21 mouse cellular contexts compared by ENCODE assay signal in the genomic region with DNA sequence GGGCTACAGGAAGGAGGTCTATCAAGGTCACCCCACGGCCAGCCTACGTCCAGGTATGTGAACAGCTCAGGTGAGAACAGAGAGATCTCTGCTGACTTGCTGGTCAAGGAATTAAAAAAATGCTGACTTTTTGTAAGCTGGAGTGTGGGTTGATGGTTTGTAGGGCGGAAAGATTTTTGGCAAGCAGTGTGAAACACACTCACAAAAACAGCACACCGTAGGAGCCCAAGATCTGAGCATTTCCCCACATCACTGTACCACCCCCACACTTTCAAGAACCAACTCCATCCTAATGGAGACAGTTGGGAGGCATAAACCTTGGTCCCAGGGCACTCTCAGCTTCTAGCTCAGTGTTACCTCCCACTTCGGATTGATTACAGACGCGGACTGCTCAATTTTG.
A peak's percentile ranks its signal among the peaks of the same experiment; 100 is the strongest.
DNase-seq lines count a peak whose midpoint lies in the region; ATAC-seq lines count a peak whose summit lies in the region.
"Had no signal": no experiment of that assay in that cellular context is flagged by ENCODE, and none has a peak within 500 bp of the region (broad histone marks: within the 10 kb centered on the region; RNA-seq: fewer than 3 reads in every experiment).

No protein-coding gene starts in this region.

- H3K27ac ChIP-seq in limb, embryonic 13.5 days: peak overlapping the region; percentile 83
- H3K27ac ChIP-seq: heart, embryonic 15.5 days; hindbrain, embryonic 13.5 days; neural tube, embryonic 12.5 days had no signal

- peak; percentile 41; the same call in 1 of the 2 replicates for ATAC-seq in limb, embryonic 13.5 days (ENCODE audit: low FRiP score, low read depth)
- ATAC-seq in granulocyte monocyte progenitor cell, adult 5-6 weeks (replicated peaks; ENCODE audit: poor library complexity, severe bottlenecking): no peak
- ATAC-seq: Patski had no signal

- H3K36me3 ChIP-seq in limb, embryonic 13.5 days: no peaks in the 10 kb centered on the region
- H3K36me3 ChIP-seq: forebrain, embryonic 12.5 days; heart, embryonic 15.5 days; hindbrain, embryonic 13.5 days; neural tube, embryonic 12.5 days had no signal

- H3K9me3 ChIP-seq in limb, embryonic 13.5 days: no peaks in the 10 kb centered on the region
- H3K9me3 ChIP-seq: forebrain, embryonic 12.5 days; heart, embryonic 15.5 days; hindbrain, embryonic 13.5 days; neural tube, embryonic 12.5 days had no signal

- H3K4me1 ChIP-seq in limb, embryonic 13.5 days: peaks cover 57% of the 10 kb centered on the region
- H3K4me1 ChIP-seq: heart, embryonic 15.5 days had no signal

- H3K4me2 ChIP-seq in limb, embryonic 13.5 days (replicated peaks): peak overlapping the region; percentile 44
- H3K4me2 ChIP-seq: forebrain, embryonic 12.5 days; heart, embryonic 15.5 days; hindbrain, embryonic 13.5 days; neural tube, embryonic 12.5 days had no signal

- no peak overlapping the region for H3K9ac ChIP-seq in limb, embryonic 13.5 days
- H3K9ac ChIP-seq: forebrain, embryonic 12.5 days; heart, embryonic 15.5 days; hindbrain, embryonic 13.5 days; neural tube, embryonic 12.5 days had no signal

- H3K27me3 ChIP-seq in limb, embryonic 13.5 days: peaks cover 40% of the 10 kb centered on the region

- H3K4me3 ChIP-seq in limb, embryonic 13.5 days: no peak overlapping the region
- H3K4me3 ChIP-seq: erythroblast, embryonic 14.5 days; forebrain, embryonic 12.5 days; heart, embryonic 15.5 days; hindbrain, embryonic 13.5 days; neural tube, embryonic 12.5 days had no signal

- peak; percentile 7 to 47 for DNase-seq in frontal cortex, adult 2 months (ENCODE audit: extremely low spot score in 1 of 2, low spot score in 1 of 2)
- DNase-seq in frontal cortex, postnatal 25 days (ENCODE audit: low spot score in 2 of 2): no peak
- peak; percentile 24 for DNase-seq in right cerebral cortex, adult 18-20 months
- DNase-seq in right cerebral cortex, postnatal 36 days (ENCODE audit: low spot score in 2 of 2): no peak
- no peak for DNase-seq in MN1 (ENCODE audit: low spot score)
- DNase-seq: adrenal gland, postnatal 36 days; cerebellum, adult 11 months; cerebellum, adult 9-11 months; gastrocnemius, postnatal 36 days; heart, postnatal 36 days; kidney, adult 18-20 months; kidney, postnatal 25 days; layer of hippocampus, postnatal 36 days had no signal

- WGBS in limb, embryonic 13.5 days: 35% methylated on average over 7 of the region's 7 CpGs

Comparison
In these comparisons a context has a peak if more than half of its experiments do, and no peak if none do; other contexts are left out.
1. DNase-seq: peak in frontal cortex, adult 2 months (2 of 2) and right cerebral cortex, adult 18-20 months (single experiment); none in frontal cortex, postnatal 25 days (0 of 2), right cerebral cortex, postnatal 36 days (0 of 2) and MN1 (single experiment).